ENCODE assay signal across 10 mouse cellular contexts in the genomic region with DNA sequence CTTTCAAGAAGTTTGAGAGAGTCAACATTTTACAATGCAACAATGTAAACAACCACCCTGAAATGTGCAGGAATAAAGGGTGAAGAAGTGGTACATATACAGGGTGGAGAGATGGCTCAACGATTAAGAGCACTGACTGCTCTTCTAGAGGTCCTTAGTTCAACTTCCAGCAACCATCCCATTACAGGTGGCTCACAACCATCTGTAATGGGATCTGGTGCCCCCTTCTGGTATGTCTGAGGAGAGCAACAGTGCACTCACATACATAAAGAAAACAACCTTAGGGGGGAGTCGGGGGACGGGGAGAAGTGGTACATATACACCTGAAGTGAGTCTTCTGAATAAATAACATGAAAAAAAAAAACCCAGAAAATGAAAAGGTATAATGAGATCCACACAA.
DNase-seq lines count a peak whose midpoint lies in the region; ATAC-seq and TF ChIP-seq lines count a peak whose summit lies in the region.
"Had no signal": no experiment of that assay in that cellular context is flagged by ENCODE, and none has a peak within 500 bp of the region (broad histone marks: within the 10 kb centered on the region; RNA-seq: fewer than 3 reads in every experiment).

No protein-coding gene starts in this region.

- peak; percentile 78 for TF ChIP-seq CTCF in layer of hippocampus, adult 2 months (conservative IDR thresholded peaks at IDR 0.05)
- peak; percentile 46; the same call in 1 of the 2 replicates for TF ChIP-seq CTCF in cortical plate, adult 2 months (IDR thresholded peaks at IDR 0.05; ENCODE audit: extremely low read depth, insufficient read depth, low read length)

- H3K4me3 ChIP-seq in layer of hippocampus, adult 2 months = no peak overlapping the region
- H3K4me3 ChIP-seq in cortical plate, adult 2 months (ENCODE audit: insufficient read depth, low read length) = no peak overlapping the region
- H3K4me3 ChIP-seq in neural tube, embryonic 15.5 days (replicated peaks) = no peak overlapping the region
- H3K4me3 ChIP-seq: erythroblast, embryonic 14.5 days; myocyte had no signal

- H3K4me1 ChIP-seq in cortical plate, adult 2 months (ENCODE audit: control insufficient read depth, insufficient read depth, low read length) = peaks cover 15% of the 10 kb centered on the region
- H3K4me1 ChIP-seq in neural tube, embryonic 15.5 days = peaks cover 14% of the 10 kb centered on the region

- WGBS in neural tube, embryonic 15.5 days = 63% methylated on average over 3 of the region's 3 CpGs

- H3K9me3 ChIP-seq in neural tube, embryonic 15.5 days (replicated peaks) = no peaks in the 10 kb centered on the region

- no peak overlapping the region for H3K9ac ChIP-seq in neural tube, embryonic 15.5 days (replicated peaks)

- TF ChIP-seq POLR2A in cortical plate, adult 2 months (IDR thresholded peaks at IDR 0.05; ENCODE audit: extremely low read depth, insufficient read depth, low read length) = no peak

- peak; percentile 17 for DNase-seq in CD4-positive, CD25-positive, alpha-beta regulatory T cell, adult 2 months (ENCODE audit: low read depth, low spot score)
- no peak for DNase-seq in layer of hippocampus, adult 2 months (ENCODE audit: low spot score in 2 of 2)
- no peak for DNase-seq in layer of hippocampus, postnatal 10 days (ENCODE audit: low spot score in 2 of 2)
- peak; percentile 63 for DNase-seq in retina, embryonic 14.5 days (ENCODE audit: low spot score)
- DNase-seq in gastrocnemius, postnatal 4 days (ENCODE audit: low spot score in 2 of 2) = no peak

- no peak overlapping the region for H3K27ac ChIP-seq in layer of hippocampus, adult 2 months
- no peak overlapping the region for H3K27ac ChIP-seq in cortical plate, adult 2 months (ENCODE audit: insufficient read depth, low read length)
- no peak overlapping the region for H3K27ac ChIP-seq in neural tube, embryonic 15.5 days (replicated peaks)

- H3K4me2 ChIP-seq in neural tube, embryonic 15.5 days = no peak overlapping the region

- ATAC-seq in CD4-positive, CD25-positive, alpha-beta regulatory T cell, adult 4 months = no peak
- no peak for ATAC-seq in neural tube, embryonic 15.5 days (ENCODE audit: low FRiP score)

- no peaks in the 10 kb centered on the region for H3K27me3 ChIP-seq in neural tube, embryonic 15.5 days (replicated peaks)

- no peaks in the 10 kb centered on the region for H3K36me3 ChIP-seq in neural tube, embryonic 15.5 days

Comparison
In these comparisons a context has a peak if more than half of its experiments do, and no peak if none do; other contexts are left out.
1. DNase-seq: peak in CD4-positive, CD25-positive, alpha-beta regulatory T cell, adult 2 months (single experiment) and retina, embryonic 14.5 days (single experiment); none in layer of hippocampus, adult 2 months (0 of 2), layer of hippocampus, postnatal 10 days (0 of 2) and gastrocnemius, postnatal 4 days (0 of 2).